Mouse (Mus musculus): ENCODE data around the gene Kras. TPM values are rescaled to one million over a fixed set of nuclear protein-coding genes. Genes with fewer than 3 reads are reported as not detected.

Gene Kras
- total and polyA plus RNA-seq, 3 experiments = 8.6 to 32.7 (median 32.3) TPM

- no peaks in the 10 kb centered on the region for H3K79me2 ChIP-seq (replicated peaks; ENCODE audit: control insufficient read depth, insufficient read depth, low read length)
- peak; percentile 95; the same call in 1 of the 2 replicates for TF ChIP-seq EP300 (IDR thresholded peaks at IDR 0.05; ENCODE audit: insufficient read depth, low read depth, low read length)
- peak; percentile 98 for TF ChIP-seq POLR2A (IDR thresholded peaks at IDR 0.05; ENCODE audit: insufficient read depth, low read depth, low read length)
- no peak for TF ChIP-seq CTCF (IDR thresholded peaks at IDR 0.05)
- H3K4me3 ChIP-seq = peak within 1 kb of the TSS; percentile 91
- DNase-seq = peak; percentile 96 to 99
- H3K9ac ChIP-seq (ENCODE audit: low read depth, low read length) = peak within 1 kb of the TSS; percentile 68
- H3K36me3 ChIP-seq (ENCODE audit: control insufficient read depth, insufficient read depth, low read length) = peaks cover 9% of the 10 kb centered on the region
- intact Hi-C loops (cut with DNase I) = loop anchor here (2.0 kb wide), 1 partner anchor 38 kb away; no protein-coding TSS in a partner anchor
- H3K27me3 ChIP-seq (ENCODE audit: control insufficient read depth, insufficient read depth, low read length) = no peaks in the 10 kb centered on the region
- peak within 1 kb of the TSS; percentile 87 for H3K27ac ChIP-seq
- WGBS = under 1% methylated on average over 36 of the region's 36 CpGs
- H3K4me1 ChIP-seq (ENCODE audit: control insufficient read depth, insufficient read depth, low read length) = no peaks in the 10 kb centered on the region
Measured at GRCm38 (mm10) chr6:145210816-145211338, 39.2 kb downstream of the Kras start, which contains the start of the genes Casc1 and Etfrf1. TSS of gene Casc1 (minus strand) at chr6:145211005. TSS of gene Etfrf1 (plus strand) at chr6:145211134.

GRCm38 (mm10) chr6:145210056-145210680 is 39.9 kb downstream of the Kras start:
- 25% methylated on average over 8 of the region's 8 CpGs for WGBS
- Histone ChIP-seq H3K27ac (no peak overlapping the region; the same call in 1 of the 2 replicates), H3K27me3 (ENCODE audit: control insufficient read depth, insufficient read depth, low read length) (no peaks in the 10 kb centered on the region), H3K79me2 (replicated peaks; ENCODE audit: control insufficient read depth, insufficient read depth, low read length) (no peaks in the 10 kb centered on the region), H3K9ac (ENCODE audit: low read depth, low read length) (no peak overlapping the region), H3K4me3 (peak overlapping the region; percentile 54), H3K4me1 (ENCODE audit: control insufficient read depth, insufficient read depth, low read length) (no peaks in the 10 kb centered on the region), H3K36me3 (ENCODE audit: control insufficient read depth, insufficient read depth, low read length) (peaks cover 9% of the 10 kb centered on the region)
- intact Hi-C loops (cut with DNase I) = loop anchor here (2.0 kb wide), 1 partner anchor 39 kb away; no protein-coding TSS in a partner anchor
- DNase-seq = peak in 1 of 2 experiments; percentile 9
- TF ChIP-seq EP300 (IDR thresholded peaks at IDR 0.05; ENCODE audit: insufficient read depth, low read depth, low read length) (no peak), POLR2A (IDR thresholded peaks at IDR 0.05; ENCODE audit: insufficient read depth, low read depth, low read length) (no peak)

GRCm38 (mm10) chr6:145205142-145205541 is 44.9 kb downstream of the Kras start:
- intact Hi-C loops (cut with DNase I) = no loop called here
- Histone ChIP-seq H3K4me3 (no peak overlapping the region), H3K4me1 (ENCODE audit: control insufficient read depth, insufficient read depth, low read length) (no peaks in the 10 kb centered on the region), H3K27me3 (ENCODE audit: control insufficient read depth, insufficient read depth, low read length) (no peaks in the 10 kb centered on the region), H3K9ac (ENCODE audit: low read depth, low read length) (no peak overlapping the region), H3K36me3 (ENCODE audit: control insufficient read depth, insufficient read depth, low read length) (no peaks in the 10 kb centered on the region), H3K27ac (no peak overlapping the region), H3K79me2 (replicated peaks; ENCODE audit: control insufficient read depth, insufficient read depth, low read length) (no peaks in the 10 kb centered on the region)
- DNase-seq = no peak
- 72% methylated on average over 10 of the region's 10 CpGs for WGBS
- TF ChIP-seq CTCF (IDR thresholded peaks at IDR 0.05) (no peak), POLR2A (IDR thresholded peaks at IDR 0.05; ENCODE audit: insufficient read depth, low read depth, low read length) (no peak)

GRCm38 (mm10) chr6:145204440-145204839 is 45.6 kb downstream of the Kras start:
- Histone ChIP-seq H3K4me1 (ENCODE audit: control insufficient read depth, insufficient read depth, low read length) (no peaks in the 10 kb centered on the region), H3K4me3 (no peak overlapping the region), H3K9ac (ENCODE audit: low read depth, low read length) (no peak overlapping the region), H3K27me3 (ENCODE audit: control insufficient read depth, insufficient read depth, low read length) (no peaks in the 10 kb centered on the region), H3K27ac (no peak overlapping the region), H3K79me2 (replicated peaks; ENCODE audit: control insufficient read depth, insufficient read depth, low read length) (no peaks in the 10 kb centered on the region), H3K36me3 (ENCODE audit: control insufficient read depth, insufficient read depth, low read length) (no peaks in the 10 kb centered on the region)
- 84% methylated on average over 6 of the region's 6 CpGs for WGBS
- intact Hi-C loops (cut with DNase I) = no loop called here
- no peak for TF ChIP-seq POLR2A (IDR thresholded peaks at IDR 0.05; ENCODE audit: insufficient read depth, low read depth, low read length)
- TF ChIP-seq EP300 (IDR thresholded peaks at IDR 0.05; ENCODE audit: insufficient read depth, low read depth, low read length) = no peak
- no peak for TF ChIP-seq CTCF (IDR thresholded peaks at IDR 0.05)
- DNase-seq = no peak

GRCm38 (mm10) chr6:145202432-145203125 is 47.5 kb downstream of the Kras start:
- H3K4me1 ChIP-seq (ENCODE audit: control insufficient read depth, insufficient read depth, low read length) = no peaks in the 10 kb centered on the region
- TF ChIP-seq POLR2A (IDR thresholded peaks at IDR 0.05; ENCODE audit: insufficient read depth, low read depth, low read length) (no peak), CTCF (IDR thresholded peaks at IDR 0.05) (no peak), EP300 (IDR thresholded peaks at IDR 0.05; ENCODE audit: insufficient read depth, low read depth, low read length) (no peak)
- H3K4me3 ChIP-seq = no peak overlapping the region
- H3K9ac ChIP-seq (ENCODE audit: low read depth, low read length) = no peak overlapping the region
- 80% methylated on average over 13 of the region's 13 CpGs for WGBS
- no peaks in the 10 kb centered on the region for H3K27me3 ChIP-seq (ENCODE audit: control insufficient read depth, insufficient read depth, low read length)
- no peaks in the 10 kb centered on the region for H3K36me3 ChIP-seq (ENCODE audit: control insufficient read depth, insufficient read depth, low read length)
- H3K79me2 ChIP-seq (replicated peaks; ENCODE audit: control insufficient read depth, insufficient read depth, low read length) = no peaks in the 10 kb centered on the region
- H3K27ac ChIP-seq = no peak overlapping the region
- DNase-seq = no peak
- intact Hi-C loops (cut with DNase I) = no loop called here
